Mouse (Mus musculus): ENCODE results near the gene Ap2a1.
A peak's percentile ranks its signal among the peaks of the same experiment; 100 is the strongest.

Ap2a1 gene

DNA sequence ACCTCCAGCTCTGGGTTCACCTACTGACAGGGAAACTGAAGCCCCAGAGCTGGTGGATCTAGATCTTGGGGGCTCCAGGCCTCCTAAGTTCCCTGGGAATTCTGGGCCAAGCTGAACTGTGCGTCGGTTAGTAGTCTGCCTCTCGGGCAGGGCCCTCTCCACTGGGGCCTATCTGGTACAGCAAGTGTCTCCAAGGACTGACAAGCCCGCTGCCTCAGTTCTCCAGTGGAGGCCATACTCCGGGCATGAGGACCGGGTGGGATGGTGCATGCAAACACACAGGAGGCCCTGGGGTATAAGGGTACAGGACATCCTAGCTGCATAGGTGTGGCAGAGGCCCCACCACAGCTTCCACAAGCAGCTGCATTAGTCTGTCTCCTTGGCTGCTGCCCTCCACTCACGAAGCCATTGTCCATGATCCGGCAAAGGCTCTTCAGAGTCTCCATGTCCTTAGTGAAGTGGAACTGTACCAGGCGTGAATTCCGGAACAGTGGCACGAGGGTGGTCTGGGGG, 65.3 kb downstream of the Ap2a1 start:
- no peak for DNase-seq

DNA sequence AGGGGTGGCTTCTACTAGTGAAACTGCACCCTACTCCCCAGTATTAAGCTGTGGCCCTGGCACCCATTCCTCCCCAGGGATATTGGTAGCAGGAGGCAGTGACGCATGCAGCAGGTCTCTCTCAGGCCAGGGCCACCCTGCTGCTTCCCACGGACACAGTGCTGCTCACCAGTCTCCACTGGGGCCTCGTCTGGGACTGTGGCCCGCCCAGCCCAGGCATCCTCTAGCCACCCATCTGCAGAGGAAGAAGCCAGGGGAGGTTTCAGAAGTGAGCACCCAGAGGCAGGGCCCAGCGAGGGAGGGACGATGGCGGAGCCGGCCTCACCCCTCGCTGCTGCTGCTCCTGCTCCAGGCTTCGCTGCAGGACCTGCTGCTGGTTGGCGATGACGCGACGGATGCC, 66.1 kb downstream of the Ap2a1 start:
- DNase-seq = no peak

DNA sequence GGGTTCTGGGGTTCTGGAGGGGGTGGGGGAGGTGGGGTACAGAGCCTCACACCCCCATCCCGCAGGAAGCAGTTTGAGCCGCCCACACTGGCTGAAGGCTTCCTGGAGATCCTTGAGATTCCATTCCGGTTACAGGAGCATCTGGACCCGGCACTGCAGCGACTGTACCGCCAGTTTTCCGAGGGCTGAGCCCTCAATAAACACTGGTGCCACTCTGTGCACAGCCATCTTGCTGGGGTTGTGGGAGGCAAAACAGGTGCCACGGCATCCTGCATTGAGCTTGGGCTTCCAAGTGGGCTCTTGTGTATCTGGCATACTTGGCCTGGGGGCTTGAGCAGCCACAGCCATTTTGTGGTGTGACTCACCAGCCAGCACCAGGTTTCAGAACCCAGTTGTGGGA, 66.9 kb downstream of the Ap2a1 start:
- no peak for DNase-seq

DNA sequence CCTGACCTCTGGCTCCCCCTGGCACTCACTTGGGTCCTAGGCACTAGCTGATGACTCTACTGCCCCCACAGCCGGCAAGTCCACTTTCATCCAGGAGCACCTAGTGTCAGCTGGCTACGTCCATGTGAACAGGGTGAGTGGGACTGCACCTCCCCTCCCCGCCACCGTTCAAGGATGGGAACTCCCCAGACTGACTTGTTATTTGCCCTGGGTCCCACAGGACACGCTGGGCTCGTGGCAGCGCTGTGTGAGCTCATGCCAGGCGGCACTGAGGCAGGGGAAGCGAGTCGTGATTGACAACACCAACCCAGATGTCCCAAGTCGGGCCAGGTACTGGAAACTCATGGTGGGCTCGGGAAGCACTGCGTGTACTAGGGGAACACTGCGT, 67.9 kb downstream of the Ap2a1 start:
- DNase-seq = no peak

DNA sequence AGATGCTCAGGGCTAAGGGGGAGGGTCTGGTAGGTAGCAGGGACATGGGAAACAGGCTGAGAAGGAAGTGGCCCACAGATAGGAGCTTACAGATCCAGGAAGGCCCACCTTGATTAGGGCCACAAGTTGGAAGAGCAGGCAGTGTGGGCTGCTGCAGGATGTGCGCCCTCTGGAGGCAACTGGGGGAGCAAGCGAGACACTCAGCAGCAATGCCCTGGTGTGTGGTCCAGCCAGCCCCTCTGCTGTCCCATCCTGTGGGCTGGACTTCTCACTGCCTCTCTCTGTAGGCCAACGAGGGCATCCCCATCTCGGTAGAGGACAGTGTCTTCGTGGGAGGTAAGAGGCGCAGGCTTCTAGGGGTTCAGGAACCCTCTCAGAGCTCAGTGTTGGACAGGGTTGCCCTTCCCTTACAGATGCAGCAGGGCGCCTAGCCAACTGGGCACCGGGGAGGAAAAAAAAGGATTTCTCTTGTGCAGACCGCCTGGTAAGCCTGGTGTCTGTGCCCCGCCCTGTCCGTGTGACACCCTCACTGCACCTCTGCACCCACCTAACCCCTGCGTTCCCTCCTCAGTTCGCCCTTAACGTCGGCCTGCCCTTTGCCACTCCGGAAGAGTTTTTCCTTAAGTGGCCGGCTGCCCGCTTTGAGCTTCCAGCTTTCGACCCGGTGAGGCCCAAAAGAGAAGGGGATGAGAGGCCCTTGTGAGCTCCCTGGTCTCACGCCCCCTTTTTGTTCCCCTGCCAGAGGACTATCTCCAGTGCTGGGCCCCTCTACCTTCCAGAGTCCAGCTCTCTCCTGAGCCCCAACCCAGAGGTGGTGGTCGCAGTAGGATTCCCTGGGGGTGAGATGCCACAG, 68.5 kb downstream of the Ap2a1 start:
- peak in 1 of 2 experiments; percentile 63 for DNase-seq

DNA sequence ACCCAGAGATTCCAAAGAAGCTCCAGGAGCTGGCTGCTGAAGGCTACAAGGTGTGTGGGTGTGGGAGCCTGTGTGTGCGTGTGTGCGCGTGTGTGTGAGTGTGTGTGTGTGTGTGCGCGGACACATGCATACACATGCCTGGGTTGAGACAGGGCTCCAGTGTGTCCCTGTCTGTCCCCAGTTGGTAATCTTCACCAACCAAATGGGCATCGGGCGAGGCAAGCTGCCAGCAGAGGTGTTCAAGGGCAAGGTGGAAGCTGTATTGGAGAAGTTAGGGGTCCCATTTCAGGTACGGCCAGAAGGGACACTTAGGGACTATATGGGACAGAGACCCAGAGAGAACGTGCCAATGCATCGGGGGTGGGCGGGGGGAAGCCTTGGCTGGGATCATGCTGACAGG, 69.4 kb downstream of the Ap2a1 start:
- no peak for DNase-seq

DNA sequence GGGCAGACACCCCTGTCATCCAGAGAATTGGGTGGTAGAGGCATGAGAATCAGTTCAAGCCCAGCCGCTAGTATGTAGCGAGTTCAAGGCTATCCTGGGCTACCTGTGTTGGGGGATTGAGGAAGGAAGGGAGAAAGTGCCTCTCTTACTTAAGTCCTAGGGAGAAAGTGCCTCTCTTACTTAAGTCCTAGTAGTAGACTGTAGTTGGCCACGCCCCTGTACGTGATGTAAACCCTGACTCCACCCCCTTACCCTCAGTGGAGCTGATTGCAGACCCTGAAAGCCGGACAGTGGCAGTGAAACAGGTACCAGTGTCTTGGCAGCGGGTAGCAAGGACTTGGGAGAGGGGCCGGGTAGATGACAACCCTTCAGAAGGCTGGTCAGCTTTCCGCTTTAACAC, 71.4 kb downstream of the Ap2a1 start:
- DNase-seq = peak in 1 of 2 experiments; percentile 54

DNA sequence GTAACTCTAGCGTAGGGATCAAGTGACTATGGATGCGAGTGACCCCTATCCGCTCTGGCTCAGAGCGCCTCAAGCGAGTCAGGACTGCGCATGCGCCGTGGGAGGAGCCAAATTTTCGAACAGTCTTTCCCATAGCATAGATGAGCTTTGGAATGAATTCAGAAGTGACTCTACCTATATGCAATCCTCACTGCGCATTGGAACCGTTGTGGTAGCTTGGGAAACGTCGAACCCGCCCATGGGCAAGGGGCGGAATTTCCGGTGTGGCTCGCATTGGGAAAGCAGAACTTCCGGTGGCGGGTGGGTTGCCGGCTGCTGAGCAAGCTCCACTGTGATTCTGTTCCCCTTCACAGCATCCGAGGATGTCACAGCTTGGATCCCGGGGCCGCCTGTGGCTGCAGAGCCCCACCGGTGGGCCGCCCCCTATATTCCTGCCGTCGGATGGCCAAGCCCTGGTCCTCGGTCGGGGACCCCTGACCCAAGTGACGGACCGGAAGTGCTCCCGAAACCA, 72.2 kb downstream of the Ap2a1 start, which contains the start of gene Pnkp:
Pnkp (plus strand) TSS at position 98 of the 511 bp plus-strand sequence.
- DNase-seq = peak; percentile 78 to 87

DNA sequence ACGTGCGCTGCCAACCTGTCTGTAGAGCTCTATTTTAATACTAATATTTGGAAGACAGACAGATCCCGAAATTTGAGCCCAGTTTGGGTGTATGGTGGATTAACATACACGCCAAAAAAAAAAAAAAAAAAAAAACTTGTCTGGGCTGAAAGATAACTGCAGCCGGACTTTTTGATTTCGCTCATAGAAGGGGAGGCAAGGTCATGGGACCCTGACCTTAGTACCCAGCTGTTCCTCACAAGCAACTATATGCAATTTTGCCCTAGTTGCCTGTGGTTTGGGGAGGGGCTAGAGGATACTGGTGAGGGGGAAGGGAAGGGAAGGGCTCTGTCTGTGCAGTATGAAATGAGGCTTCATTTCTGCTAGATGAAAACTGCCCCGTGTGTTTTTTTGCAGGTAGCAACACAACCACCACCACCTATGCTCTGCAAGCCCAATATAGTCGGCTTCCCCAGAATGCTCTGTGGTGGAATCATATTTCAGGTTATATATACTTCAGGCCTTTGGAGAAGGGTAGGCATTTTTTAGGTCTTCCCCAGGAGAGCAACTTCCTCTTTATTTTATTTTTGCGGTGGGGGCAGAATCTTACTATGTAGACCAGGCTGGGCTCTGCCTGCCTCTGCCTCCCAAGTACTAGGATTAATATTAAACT, 72.9 kb downstream of the Ap2a1 start:
- DNase-seq = no peak

DNA sequence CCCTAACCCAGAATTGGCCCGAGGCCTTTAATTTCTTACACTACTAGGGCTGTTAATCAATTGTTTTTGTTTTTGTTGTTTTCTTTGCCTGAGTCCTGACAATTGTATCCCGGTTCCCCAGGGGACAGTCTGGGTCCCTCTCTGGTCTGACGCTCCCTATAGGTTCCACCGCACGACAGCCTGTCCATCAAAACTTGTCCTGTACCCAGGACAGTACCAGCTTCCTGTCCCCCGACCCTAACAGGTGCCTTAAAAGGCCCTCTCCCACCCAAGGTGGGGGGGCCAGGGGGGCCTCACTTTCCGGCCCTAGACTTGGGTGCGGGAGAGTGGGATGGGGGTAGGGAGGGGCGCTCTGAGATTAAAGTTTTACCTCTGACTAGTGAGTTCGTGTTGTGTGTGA, 74.3 kb downstream of the Ap2a1 start:
- DNase-seq = no peak

DNA sequence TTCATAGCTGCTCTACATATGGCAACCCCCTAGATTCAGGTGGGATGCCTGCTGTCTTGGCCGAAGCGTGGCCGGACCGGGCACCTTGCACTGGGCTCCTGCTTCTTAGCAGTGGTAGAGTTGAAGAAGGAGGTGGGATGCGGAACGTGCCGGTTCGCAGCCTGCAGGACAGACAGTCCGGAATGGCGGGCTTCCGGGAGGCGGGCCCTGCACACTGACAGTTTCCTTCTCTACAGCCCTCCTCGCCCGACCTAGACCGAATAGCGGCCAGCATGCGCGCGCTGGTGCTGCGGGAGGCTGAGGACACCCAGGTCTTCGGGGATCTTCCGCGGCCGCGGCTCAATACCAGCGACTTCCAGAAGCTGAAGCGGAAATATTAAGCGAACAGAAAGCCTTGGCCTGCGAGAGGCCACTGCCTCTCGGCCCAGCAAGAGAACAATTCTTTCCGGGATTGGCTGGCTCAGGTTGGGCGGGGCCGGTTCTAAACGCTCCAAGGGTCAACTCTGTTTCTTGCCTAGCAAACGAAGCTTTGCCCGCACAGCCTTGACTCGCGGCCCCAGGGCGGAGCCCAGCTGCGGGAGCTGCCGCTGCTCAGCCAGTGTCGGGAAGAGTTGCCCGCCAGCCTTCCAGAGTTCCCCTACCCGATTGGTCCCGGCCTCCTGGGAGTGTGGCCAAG, 74.8 kb downstream of the Ap2a1 start:
- peak; percentile 94 to 96 for DNase-seq

DNA sequence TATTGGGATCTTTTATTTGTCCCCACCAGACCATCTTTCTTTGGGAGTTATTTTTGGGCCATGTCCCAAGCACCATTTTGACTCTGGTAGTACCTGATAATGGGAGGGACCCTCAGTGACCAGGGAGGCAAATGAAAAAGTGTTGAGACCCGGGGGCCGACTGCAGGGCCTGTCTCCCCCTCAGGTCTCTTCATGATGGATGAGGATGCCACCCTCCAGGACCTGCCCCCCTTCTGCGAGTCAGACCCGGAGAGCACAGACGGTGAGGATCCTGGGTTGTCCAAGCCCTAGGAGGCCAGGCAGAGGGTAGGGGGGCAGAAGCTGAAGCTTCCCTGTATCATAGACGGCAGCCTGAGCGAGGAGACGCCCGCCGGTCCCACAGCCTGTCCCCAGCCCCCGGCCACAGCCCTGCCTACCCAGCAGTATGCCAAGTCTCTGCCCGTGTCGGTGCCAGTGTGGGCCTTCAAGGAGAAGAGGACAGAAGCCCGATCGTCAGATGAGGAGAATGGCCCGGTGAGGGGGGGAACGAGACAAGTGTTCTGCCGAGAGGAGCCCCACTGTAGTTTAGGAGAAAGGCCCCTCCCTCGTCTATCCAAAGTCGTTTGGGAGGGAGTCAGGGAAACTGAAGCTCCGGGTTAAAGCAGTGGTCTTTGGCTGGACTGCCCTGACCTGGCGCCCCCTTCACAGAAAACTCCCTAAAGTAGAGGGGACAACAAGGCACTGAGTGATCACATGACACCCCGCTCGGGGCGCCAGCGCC, 75.5 kb downstream of the Ap2a1 start:
- DNase-seq = no peak

DNA sequence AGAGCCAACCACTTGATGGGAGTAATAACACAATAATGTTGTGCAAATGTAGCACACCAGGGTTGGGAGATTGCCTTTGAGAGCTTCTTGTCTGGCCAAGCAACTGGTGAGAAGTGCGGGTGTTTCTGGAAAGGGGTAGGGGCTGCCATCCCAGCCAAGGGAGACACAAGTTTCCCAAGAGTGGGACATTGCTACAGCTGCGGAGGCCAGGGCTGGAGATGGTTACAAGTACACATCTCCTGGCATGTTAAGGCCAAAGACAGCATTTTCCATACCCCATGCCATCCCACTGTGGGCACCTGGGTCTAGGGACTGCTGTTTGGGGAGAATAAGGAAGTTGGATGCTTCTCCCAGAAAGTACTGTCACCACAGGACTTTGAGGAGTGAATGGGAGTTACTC, 76.2 kb downstream of the Ap2a1 start:
- no peak for DNase-seq

DNA sequence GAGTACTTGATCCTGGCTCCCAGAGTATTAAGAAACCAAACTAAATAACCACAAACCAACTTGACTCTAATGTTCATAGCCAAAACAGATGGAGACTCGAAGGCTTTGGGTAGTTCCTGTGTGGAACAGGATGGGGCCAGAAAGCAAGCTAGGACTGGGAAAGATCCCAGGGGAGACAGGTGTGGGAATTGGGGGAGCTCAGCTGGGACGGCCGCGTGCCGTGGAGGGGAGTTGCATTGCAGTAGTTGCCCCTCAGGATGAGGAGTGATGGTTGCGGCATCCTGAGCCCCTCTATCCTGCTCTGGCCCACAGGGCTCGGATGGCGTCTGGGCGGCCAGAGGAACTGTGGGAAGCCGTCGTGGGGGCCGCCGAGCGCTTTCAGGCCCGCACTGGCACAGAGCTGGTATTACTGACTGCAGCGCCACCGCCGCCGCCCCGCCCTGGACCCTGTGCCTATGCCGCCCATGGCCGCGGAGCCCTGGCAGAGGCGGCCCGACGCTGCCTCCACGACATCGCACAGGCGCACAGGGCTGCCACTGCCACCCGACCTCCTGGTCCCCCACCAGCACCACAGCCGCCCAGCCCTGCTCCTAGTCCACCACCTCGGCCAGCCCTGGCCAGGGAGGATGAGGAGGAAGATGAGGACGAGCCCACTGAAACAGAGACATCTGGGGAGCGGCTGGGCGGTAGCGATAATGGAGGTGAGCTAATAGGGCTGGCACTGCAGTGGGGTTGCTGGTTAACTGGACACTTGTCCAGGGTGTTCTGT, 76.9 kb downstream of the Ap2a1 start:
- DNase-seq = no peak

DNA sequence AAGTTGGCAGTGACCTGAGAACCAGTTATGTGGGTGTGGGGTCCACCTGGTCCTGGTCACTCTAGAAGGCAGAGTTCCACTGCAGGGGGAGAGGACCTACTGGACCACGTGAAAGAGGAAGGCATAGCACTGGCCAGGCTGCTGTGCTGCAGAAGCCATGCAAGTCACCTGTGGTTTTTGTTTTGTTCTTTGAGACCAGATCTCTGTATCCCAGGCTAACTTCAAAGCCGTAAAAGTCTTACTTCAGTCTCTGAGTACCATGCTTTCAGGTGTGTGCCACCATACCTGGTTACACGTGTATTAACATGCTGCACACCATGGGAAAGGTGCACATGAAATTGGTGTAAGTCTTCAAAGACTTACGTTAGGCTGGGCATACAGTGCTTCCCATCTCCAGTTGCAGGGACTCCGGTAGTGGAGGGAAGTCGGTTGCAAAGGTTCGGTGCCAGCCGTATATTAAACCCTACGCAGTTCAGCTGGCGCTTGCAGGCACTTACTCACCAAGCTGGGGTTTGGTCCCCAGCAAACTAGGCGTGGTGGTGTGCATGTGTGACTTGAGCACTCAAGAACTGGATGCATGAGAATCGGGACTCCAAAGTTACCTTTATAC, 77.6 kb downstream of the Ap2a1 start:
- DNase-seq = no peak

DNA sequence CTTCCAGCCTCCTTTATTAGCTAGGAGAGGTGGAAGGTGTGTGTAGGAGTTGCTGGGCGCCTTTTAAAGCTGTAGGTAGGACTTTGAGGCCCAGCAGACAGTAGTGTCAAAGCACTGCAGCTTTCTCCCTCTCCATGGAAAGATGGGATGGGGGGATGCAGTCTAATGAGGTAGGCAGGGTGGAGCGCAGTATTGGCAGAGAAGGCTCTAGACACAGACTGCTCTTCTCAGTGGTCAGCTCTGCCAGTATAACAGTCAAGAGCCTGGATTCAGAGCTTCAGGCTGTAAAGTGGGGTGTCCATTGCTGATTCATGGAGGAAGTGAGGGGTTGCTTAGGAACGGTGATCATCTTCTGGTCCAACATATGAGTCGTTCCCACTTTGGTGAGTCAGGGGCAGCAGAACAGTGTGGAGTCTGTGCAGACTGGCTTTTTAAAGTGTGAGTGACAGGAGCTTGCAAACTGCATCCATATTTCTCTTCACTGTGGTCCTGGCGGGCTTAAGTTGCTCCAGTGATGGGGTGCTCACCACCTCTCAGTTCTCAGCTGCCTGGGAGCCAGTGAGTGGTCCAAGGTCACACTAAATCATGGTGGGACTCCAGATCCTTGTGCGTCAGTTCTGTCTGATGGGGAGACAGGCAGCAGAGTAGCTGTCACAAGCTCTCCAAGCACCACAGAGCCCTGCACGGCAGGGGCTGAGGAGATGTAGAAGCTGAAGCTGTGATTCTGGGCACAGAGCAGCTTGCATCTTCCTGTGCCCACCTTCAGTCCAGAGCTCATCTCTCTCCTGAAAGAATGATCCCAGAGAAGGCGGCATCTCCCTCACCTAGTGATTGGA, 78.3 kb downstream of the Ap2a1 start:
- DNase-seq = peak in 1 of 2 experiments; percentile 17
